Mouse (Mus musculus): ENCODE measurements around the gene 2210407C18Rik. TPM values are rescaled to one million over a fixed set of nuclear protein-coding genes. Genes with fewer than 3 reads are reported as not detected.

The 2210407C18Rik gene
- polyA plus RNA-seq, 1 experiment from 2014 or later, result not detected

GRCm38 (mm10) chr11:58588620-58589250 is 27.1 kb downstream of the 2210407C18Rik start:
- Histone ChIP-seq H3K27ac (replicated peaks) (no peak overlapping the region), H3K9me3 (no peaks in the 10 kb centered on the region), H3K4me2 (no peak overlapping the region), H3K4me3 (no peak overlapping the region), H3K27me3 (no peaks in the 10 kb centered on the region), H3K9ac (no peak overlapping the region), H3K36me3 (no peaks in the 10 kb centered on the region), H3K4me1 (replicated peaks) (0 out of 2 replicates have a peak, but pooled peaks cover 4% of the 10 kb centered on the region)
- no peak for ATAC-seq (ENCODE audit: low FRiP score, low read depth)
- 31% methylated on average over 3 of the region's 3 CpGs for WGBS

- Histone ChIP-seq H3K9ac (no peak overlapping the region), H3K36me3 (no peaks in the 10 kb centered on the region), H3K27ac (replicated peaks) (no peak overlapping the region), H3K4me1 (replicated peaks) (0 out of 2 replicates have a peak, but pooled peaks cover 4% of the 10 kb centered on the region), H3K27me3 (no peaks in the 10 kb centered on the region), H3K4me2 (no peak overlapping the region), H3K4me3 (no peak overlapping the region), H3K9me3 (no peaks in the 10 kb centered on the region)
- no peak for ATAC-seq (ENCODE audit: low FRiP score, low read depth)
- 67% methylated on average over 7 of the region's 7 CpGs for WGBS
Observed at GRCm38 (mm10) chr11:58587898-58588348, 28.0 kb downstream of the 2210407C18Rik start.

- ATAC-seq (ENCODE audit: low FRiP score, low read depth), result no peak
- Histone ChIP-seq H3K9me3 (no peaks in the 10 kb centered on the region), H3K9ac (no peak overlapping the region), H3K4me2 (no peak overlapping the region), H3K36me3 (no peaks in the 10 kb centered on the region), H3K27ac (replicated peaks) (no peak overlapping the region), H3K4me1 (replicated peaks) (no peaks in the 10 kb centered on the region), H3K27me3 (no peaks in the 10 kb centered on the region), H3K4me3 (no peak overlapping the region)
- WGBS, result 76% methylated on average over 8 of the region's 8 CpGs
Observed at GRCm38 (mm10) chr11:58578636-58579035, 37.2 kb downstream of the 2210407C18Rik start.

- Histone ChIP-seq H3K4me2 (no peak within 1 kb of the TSS), H3K4me1 (replicated peaks) (no peaks in the 10 kb centered on the region), H3K9me3 (no peaks in the 10 kb centered on the region), H3K9ac (no peak within 1 kb of the TSS), H3K27me3 (no peaks in the 10 kb centered on the region), H3K36me3 (no peaks in the 10 kb centered on the region), H3K27ac (replicated peaks) (no peak within 1 kb of the TSS), H3K4me3 (no peak within 1 kb of the TSS)
- WGBS, result 89% methylated on average over 1 of the region's 1 CpGs
- no peak for ATAC-seq (ENCODE audit: low FRiP score, low read depth)
Observed at GRCm38 (mm10) chr11:58577430-58577829, 38.4 kb downstream of the 2210407C18Rik start, which contains the start of gene Olfr325. Olfr325 (plus strand) TSS chr11:58577730.

- H3K4me3 ChIP-seq, result no peak within 1 kb of the TSS
- no peak for ATAC-seq (ENCODE audit: low FRiP score, low read depth)
- H3K4me1 ChIP-seq (replicated peaks), result no peaks in the 10 kb centered on the region
- 74% methylated on average over 5 of the region's 5 CpGs for WGBS
- no peaks in the 10 kb centered on the region for H3K27me3 ChIP-seq
- H3K27ac ChIP-seq (replicated peaks), result no peak within 1 kb of the TSS
- H3K9ac ChIP-seq, result no peak within 1 kb of the TSS
- H3K36me3 ChIP-seq, result no peaks in the 10 kb centered on the region
- no peaks in the 10 kb centered on the region for H3K9me3 ChIP-seq
- H3K4me2 ChIP-seq, result no peak within 1 kb of the TSS
Observed at GRCm38 (mm10) chr11:58570405-58570804, 45.5 kb downstream of the 2210407C18Rik start, which contains the start of gene Olfr224. Olfr224 (minus strand) TSS chr11:58570553.

Other genes with a start within 250 kb of the 2210407C18Rik start
- gene Lypd8, start 237.0 kb downstream of the 2210407C18Rik start, polyA plus RNA-seq (2015; fragmentation: Nextera tagmentation; extraction: Ambion mirVana), result 0.39 TPM in 1 of 2 replicates, not detected in the other
- gene 1810065E05Rik, start 195.0 kb downstream of the 2210407C18Rik start, polyA plus RNA-seq (2015; fragmentation: Nextera tagmentation; extraction: Ambion mirVana), result not detected in 2 replicates
- gene Gm12253, start 183.5 kb downstream of the 2210407C18Rik start, polyA plus RNA-seq (2015; fragmentation: Nextera tagmentation; extraction: Ambion mirVana), result not detected in 2 replicates
- not detected in 2 replicates for gene Lypd9, start 163.2 kb downstream of the 2210407C18Rik start, polyA plus RNA-seq (2015; fragmentation: Nextera tagmentation; extraction: Ambion mirVana)
- gene Olfr30, start 153.8 kb downstream of the 2210407C18Rik start, polyA plus RNA-seq (2015; fragmentation: Nextera tagmentation; extraction: Ambion mirVana), result not detected in 2 replicates
- not detected in 2 replicates for gene Olfr332, start 123.5 kb downstream of the 2210407C18Rik start, polyA plus RNA-seq (2015; fragmentation: Nextera tagmentation; extraction: Ambion mirVana)
- not detected in 2 replicates for gene Olfr331, start 113.5 kb downstream of the 2210407C18Rik start, polyA plus RNA-seq (2015; fragmentation: Nextera tagmentation; extraction: Ambion mirVana)
- not detected in 2 replicates for gene Olfr330, start 81.2 kb downstream of the 2210407C18Rik start, polyA plus RNA-seq (2015; fragmentation: Nextera tagmentation; extraction: Ambion mirVana)
- gene Olfr329-ps, start 69.7 kb downstream of the 2210407C18Rik start, polyA plus RNA-seq (2015; fragmentation: Nextera tagmentation; extraction: Ambion mirVana), result not detected in 2 replicates
- 0.14 TPM in 1 of 2 replicates, not detected in the other for gene Olfr328, start 60.4 kb downstream of the 2210407C18Rik start, polyA plus RNA-seq (2015; fragmentation: Nextera tagmentation; extraction: Ambion mirVana)
- not detected in 2 replicates for gene Olfr224, start 45.5 kb downstream of the 2210407C18Rik start, polyA plus RNA-seq (2015; fragmentation: Nextera tagmentation; extraction: Ambion mirVana)
- gene Olfr325, start 38.3 kb downstream of the 2210407C18Rik start, polyA plus RNA-seq (2015; fragmentation: Nextera tagmentation; extraction: Ambion mirVana), result not detected in 2 replicates
- gene Olfr324, start 21.0 kb downstream of the 2210407C18Rik start, polyA plus RNA-seq (2015; fragmentation: Nextera tagmentation; extraction: Ambion mirVana), result 0.06 and 0.09 TPM in 2 replicates
- not detected in 2 replicates for gene Olfr323, start 14.4 kb upstream of the 2210407C18Rik start, polyA plus RNA-seq (2015; fragmentation: Nextera tagmentation; extraction: Ambion mirVana)
- 0.10 TPM in 1 of 2 replicates, not detected in the other for gene Trim58, start 24.4 kb upstream of the 2210407C18Rik start, polyA plus RNA-seq (2015; fragmentation: Nextera tagmentation; extraction: Ambion mirVana)
- not detected in 2 replicates for gene Olfr322, start 42.7 kb upstream of the 2210407C18Rik start, polyA plus RNA-seq (2015; fragmentation: Nextera tagmentation; extraction: Ambion mirVana)
- gene Olfr320, start 65.0 kb upstream of the 2210407C18Rik start, polyA plus RNA-seq (2015; fragmentation: Nextera tagmentation; extraction: Ambion mirVana), result not detected in 2 replicates
- not detected in 2 replicates for gene Olfr319, start 83.1 kb upstream of the 2210407C18Rik start, polyA plus RNA-seq (2015; fragmentation: Nextera tagmentation; extraction: Ambion mirVana)
- not detected in 2 replicates for gene Olfr318, start 107.9 kb upstream of the 2210407C18Rik start, polyA plus RNA-seq (2015; fragmentation: Nextera tagmentation; extraction: Ambion mirVana)
- gene Olfr317, start 123.1 kb upstream of the 2210407C18Rik start, polyA plus RNA-seq (2015; fragmentation: Nextera tagmentation; extraction: Ambion mirVana), result 0.16 and 0.44 TPM in 2 replicates
- gene Olfr316, start 136.7 kb upstream of the 2210407C18Rik start, polyA plus RNA-seq (2015; fragmentation: Nextera tagmentation; extraction: Ambion mirVana), result 0.05 TPM in 1 of 2 replicates, not detected in the other
- not detected in 2 replicates for gene Olfr315, start 157.1 kb upstream of the 2210407C18Rik start, polyA plus RNA-seq (2015; fragmentation: Nextera tagmentation; extraction: Ambion mirVana)
- not detected in 2 replicates for gene Olfr314, start 166.9 kb upstream of the 2210407C18Rik start, polyA plus RNA-seq (2015; fragmentation: Nextera tagmentation; extraction: Ambion mirVana)
- gene Fam183b, start 185.9 kb upstream of the 2210407C18Rik start, polyA plus RNA-seq (2015; fragmentation: Nextera tagmentation; extraction: Ambion mirVana), result 9.9 and 10.7 TPM in 2 replicates
- gene Olfr313, start 198.9 kb upstream of the 2210407C18Rik start, polyA plus RNA-seq (2015; fragmentation: Nextera tagmentation; extraction: Ambion mirVana), result not detected in 2 replicates
- not detected in 2 replicates for gene Olfr312, start 213.2 kb upstream of the 2210407C18Rik start, polyA plus RNA-seq (2015; fragmentation: Nextera tagmentation; extraction: Ambion mirVana)
- gene Olfr311, start 223.2 kb upstream of the 2210407C18Rik start, polyA plus RNA-seq (2015; fragmentation: Nextera tagmentation; extraction: Ambion mirVana), result not detected in 2 replicates
- 21.1 and 22.4 TPM in 2 replicates for gene Gm12258, start 231.1 kb upstream of the 2210407C18Rik start, polyA plus RNA-seq (2015; fragmentation: Nextera tagmentation; extraction: Ambion mirVana)

Measured in hindbrain, embryonic 15.5 days (tissue).